Mouse (Mus musculus) ES-Bruce4 (cell line): Measurements from ENCODE around the gene Armc9.

Experiments used
- CTCF ChIP-seq: IDR thresholded peaks from one replicate; pipeline ENCODE4 v1.8.1; 2011; ENCODE audit warnings: low read depth, low read length
- EP300 ChIP-seq: IDR thresholded peaks from 2 replicates; pipeline ENCODE4 v1.6.1; 2011; ENCODE audit warnings: low read depth, low read length; ENCODE audit not compliant: insufficient read depth

- TF ChIP-seq EP300, result no peak
- no peak for TF ChIP-seq CTCF
These were observed 6.5 kb downstream of the Armc9 start for GRCm38 (mm10) chr1:86161061-86161460.
